Mouse (Mus musculus): ENCODE measurements at regions not wholly inside any gene's neighbourhood (a gene's known extent, or its start where the extent isn't known, plus 50 kb on each side); places are given as distances from the start of the nearest gene placed in this dataset.

DNA sequence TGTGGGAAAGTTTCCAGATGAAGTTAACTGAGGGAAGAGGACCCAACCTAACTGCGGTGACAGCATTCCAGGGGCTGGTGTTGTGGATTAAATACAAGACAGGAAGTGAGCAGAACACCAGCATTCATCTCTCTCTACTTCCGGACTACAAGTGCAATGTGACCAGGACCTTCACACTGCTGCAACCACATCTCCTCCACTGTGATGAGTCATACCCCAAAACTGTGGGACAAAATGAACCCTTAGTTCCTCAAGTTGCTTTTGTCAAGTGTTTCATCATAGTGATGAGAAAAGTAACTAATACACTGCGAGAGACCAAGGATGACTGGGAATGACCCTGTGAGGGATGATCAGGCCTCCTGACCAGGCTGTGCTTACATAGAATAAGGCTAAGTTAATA, 279.3 kb downstream of the Lpin1 start:
- TF ChIP-seq GABPA (IDR thresholded peaks at IDR 0.05; ENCODE audit: low read depth, low read length) (no peak), EP300 (IDR thresholded peaks at IDR 0.05; ENCODE audit: low read depth in 1 of 2, low read length in 2 of 2) (no peak), MXI1 (IDR thresholded peaks at IDR 0.05; ENCODE audit: low read depth, low read length) (no peak), E2F4 (IDR thresholded peaks at IDR 0.05; ENCODE audit: borderline replicate concordance, low read depth, low read length) (no peak), RAD21 (IDR thresholded peaks at IDR 0.05; ENCODE audit: low read depth, low read length) (no peak)

All from MEL (cell line).